Mouse (Mus musculus): ENCODE results near the gene Arf4.

Gene Arf4

DNA sequence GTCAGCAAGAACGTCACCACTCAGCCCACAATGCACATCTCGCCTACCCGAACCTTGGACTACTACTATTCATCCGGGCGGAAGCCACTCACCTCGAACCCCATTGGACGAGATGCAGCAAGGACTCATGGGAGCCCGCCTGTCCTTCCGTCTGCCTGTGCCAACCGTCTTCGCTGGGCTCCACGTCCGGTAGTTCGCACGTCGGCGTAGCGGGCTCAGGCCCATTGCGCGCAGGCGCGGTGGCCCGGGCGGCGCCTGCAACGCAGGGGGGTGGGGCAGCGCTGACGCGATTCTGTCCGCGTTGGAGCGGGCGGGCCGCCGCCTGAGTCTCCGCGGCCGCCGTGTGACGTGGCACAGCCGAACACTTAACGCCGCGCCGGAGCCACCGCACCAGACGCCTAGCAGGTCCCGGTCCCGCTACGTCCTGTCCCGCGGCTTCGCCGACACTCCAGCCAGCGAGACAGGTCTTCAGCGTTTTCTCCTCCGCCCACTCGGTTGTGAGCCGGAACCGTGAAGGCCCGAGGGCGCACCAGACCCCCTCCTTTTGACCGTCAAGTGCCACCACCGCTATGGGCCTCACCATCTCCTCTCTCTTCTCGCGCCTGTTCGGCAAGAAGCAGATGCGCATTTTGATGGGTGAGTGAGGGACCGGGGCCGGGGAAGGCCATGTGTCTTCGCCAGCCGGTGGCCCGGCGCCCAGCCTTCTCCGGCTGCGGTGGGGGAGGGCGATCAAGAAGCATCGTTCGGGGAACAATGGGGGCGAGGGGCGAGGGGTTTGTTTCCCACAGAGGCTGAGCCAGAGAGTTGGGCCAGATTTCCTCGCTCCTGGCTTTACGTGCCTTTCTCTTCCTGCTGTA, at the start of gene Arf4:
Arf4 (plus strand) TSS at position 224 of the 857 bp plus-strand sequence.
- ATAC-seq (ENCODE audit: insufficient number of reproducible peaks, low FRiP score, low TSS enrichment): peak; percentile 99

- ATAC-seq (ENCODE audit: insufficient number of reproducible peaks, low FRiP score, low TSS enrichment): no peak
Observed at GRCm38 (mm10) chr14:26591353-26591752, 46.5 kb upstream of the Arf4 start.

- ATAC-seq (ENCODE audit: insufficient number of reproducible peaks, low FRiP score, low TSS enrichment): no peak
Observed at GRCm38 (mm10) chr14:26593281-26593895, 44.5 kb upstream of the Arf4 start.

GRCm38 (mm10) chr14:26595167-26595566, 42.7 kb upstream of the Arf4 start:
- ATAC-seq (ENCODE audit: insufficient number of reproducible peaks, low FRiP score, low TSS enrichment): no peak

- ATAC-seq (ENCODE audit: insufficient number of reproducible peaks, low FRiP score, low TSS enrichment): no peak
Observed at GRCm38 (mm10) chr14:26595695-26596365, 42.0 kb upstream of the Arf4 start.

DNA sequence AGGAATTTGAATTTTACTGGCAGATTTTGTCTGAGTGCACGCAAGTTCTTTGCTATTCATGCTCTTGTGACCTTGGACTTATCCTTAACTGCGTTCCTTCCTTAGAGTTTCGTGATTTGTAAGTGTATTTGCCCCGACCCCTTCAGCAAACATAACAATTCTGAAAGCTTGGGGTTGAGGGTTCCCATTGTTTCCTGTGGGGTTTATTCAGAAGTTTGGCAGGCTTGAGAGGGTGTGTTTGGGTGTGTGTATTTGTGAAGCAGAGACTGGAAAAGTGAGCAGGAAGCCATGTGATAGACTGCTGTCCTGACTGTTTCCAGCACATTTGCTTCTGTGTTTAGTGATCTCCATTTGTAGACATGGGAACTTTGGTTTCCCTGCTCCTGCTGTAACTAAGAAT, 32.5 kb upstream of the Arf4 start:
- no peak for ATAC-seq (ENCODE audit: insufficient number of reproducible peaks, low FRiP score, low TSS enrichment)

GRCm38 (mm10) chr14:26609674-26610073, 28.2 kb upstream of the Arf4 start:
- no peak for ATAC-seq (ENCODE audit: insufficient number of reproducible peaks, low FRiP score, low TSS enrichment)

GRCm38 (mm10) chr14:26610689-26611088, 27.2 kb upstream of the Arf4 start:
- no peak for ATAC-seq (ENCODE audit: insufficient number of reproducible peaks, low FRiP score, low TSS enrichment)

GRCm38 (mm10) chr14:26625301-26625700, 12.6 kb upstream of the Arf4 start:
- no peak for ATAC-seq (ENCODE audit: insufficient number of reproducible peaks, low FRiP score, low TSS enrichment)

DNA sequence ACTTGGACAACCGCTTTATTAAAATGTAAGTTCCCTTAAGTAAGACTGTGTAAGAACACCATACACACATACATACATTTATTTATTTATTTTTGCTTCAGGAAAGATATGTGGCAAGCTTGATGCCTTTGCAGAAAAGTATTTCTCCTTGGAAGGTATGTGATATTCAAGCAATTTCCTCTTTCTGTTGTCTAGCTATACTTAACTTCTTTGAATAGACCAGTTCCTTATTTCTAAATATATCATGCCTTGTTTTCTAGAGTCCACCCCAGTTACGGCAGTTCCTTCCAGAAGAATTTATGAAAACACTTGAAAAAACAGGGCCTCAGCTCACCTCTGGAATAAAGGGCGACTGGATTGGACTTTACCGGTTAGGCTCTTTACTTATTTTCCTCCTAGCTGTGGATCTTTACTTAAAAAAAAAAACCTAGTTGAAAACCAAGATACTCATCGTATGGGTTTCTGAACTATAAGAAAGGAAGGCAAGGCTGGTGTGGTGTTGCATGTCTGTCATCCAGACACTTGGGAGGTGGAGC, 11.2 kb upstream of the Arf4 start:
- no peak for ATAC-seq (ENCODE audit: insufficient number of reproducible peaks, low FRiP score, low TSS enrichment)

DNA sequence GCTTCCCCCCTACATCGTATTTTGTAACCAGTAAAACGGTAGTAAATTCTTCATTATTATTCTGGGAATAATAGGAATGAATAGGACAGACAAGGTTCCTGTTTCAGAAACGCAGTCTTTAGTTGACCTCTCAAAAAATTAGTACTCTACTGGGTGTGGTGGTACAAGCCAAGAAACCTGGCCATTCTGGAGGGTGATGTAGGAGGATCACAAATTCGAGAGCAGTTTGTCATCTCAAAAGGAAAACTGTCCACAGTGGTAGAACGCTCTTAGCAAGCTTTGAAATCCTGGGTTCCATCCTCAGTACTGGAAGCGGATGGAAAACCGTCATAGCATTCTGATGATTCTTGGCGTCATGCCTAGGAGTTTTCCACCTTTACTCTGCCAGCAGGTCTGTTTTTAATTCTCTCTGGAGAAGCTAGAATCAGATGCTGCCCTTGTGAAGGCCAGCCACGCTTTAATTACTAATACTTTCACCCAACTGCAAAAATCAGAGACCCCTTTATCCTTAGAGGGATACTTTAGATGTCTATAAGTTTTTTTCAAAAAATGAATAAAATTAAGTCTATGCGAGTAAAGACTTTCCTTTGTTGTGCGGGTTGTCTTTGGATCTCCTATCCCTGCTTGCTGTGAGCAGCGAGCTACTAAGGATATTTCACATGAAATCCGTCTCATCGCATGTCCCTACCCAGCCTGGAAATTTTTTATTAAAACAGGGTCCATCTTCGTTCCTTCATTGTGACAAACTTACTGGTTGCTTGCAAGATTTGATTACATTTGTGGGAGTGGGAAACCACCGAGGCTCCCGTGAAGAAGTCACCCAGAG, 636 bp upstream of the Arf4 start:
- ATAC-seq (ENCODE audit: insufficient number of reproducible peaks, low FRiP score, low TSS enrichment): no peak

DNA sequence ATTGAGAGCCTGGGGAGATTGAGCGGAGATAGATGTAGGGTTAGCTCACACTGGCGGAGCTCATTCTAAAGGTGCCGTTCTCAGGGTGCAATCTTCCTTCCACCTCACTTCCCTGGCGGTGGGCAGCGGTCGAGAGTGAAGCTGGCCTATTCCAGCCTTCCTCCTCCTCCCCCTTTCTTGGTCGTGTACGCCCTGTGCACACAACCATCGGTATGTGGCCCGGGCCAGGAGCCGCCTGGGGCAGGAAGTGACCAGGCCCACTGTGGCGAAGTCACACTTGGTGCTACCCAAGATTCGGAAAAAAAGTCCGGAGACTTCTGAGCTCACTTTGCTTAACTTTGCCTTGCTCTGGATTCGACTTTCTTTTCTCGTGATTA, 822 bp downstream of the Arf4 start:
- ATAC-seq (ENCODE audit: insufficient number of reproducible peaks, low FRiP score, low TSS enrichment): no peak

DNA sequence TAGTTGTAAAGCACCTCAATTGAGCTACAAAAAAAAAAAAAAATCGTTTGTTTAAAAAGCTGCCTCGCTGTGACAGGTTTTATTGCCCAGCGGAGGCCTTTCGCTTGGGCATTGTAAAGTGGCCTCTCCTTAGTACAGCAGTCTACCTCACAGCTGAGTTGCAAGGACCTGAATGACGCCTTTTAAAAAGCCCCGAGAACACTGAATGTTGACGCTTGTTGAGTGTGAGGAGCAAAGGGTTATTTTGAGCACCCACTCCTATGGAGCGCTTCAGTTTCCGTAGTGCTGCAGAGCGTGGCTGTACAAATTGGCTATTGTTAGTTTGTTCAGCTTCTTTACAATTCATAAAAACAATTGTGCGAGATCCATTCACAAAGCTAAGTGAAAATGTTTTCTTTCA, 1.4 kb downstream of the Arf4 start:
- no peak for ATAC-seq (ENCODE audit: insufficient number of reproducible peaks, low FRiP score, low TSS enrichment)

DNA sequence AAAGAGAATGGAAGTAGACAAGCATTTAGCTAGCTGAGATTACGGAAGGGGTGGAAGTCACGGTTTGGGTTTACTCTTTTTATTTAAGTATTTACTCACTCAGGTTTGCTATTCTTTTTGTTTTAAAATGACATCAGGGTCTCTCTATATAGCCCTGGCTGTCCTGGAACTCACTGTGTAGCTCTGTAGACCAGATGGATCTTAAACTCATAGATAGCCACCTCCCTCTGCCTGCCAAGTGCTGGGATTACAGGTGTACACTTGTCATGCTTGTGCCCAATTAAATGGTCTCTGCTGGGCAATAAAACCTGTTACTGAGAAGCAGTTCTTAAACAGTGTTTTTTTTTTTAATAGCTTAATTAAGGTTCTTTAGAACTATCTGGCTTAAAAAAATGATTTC, 2.1 kb downstream of the Arf4 start:
- ATAC-seq (ENCODE audit: insufficient number of reproducible peaks, low FRiP score, low TSS enrichment): no peak

GRCm38 (mm10) chr14:26643006-26643624, 5.2 kb downstream of the Arf4 start:
- no peak for ATAC-seq (ENCODE audit: insufficient number of reproducible peaks, low FRiP score, low TSS enrichment)

- ATAC-seq (ENCODE audit: insufficient number of reproducible peaks, low FRiP score, low TSS enrichment): no peak
Observed at GRCm38 (mm10) chr14:26645989-26646650, 8.2 kb downstream of the Arf4 start.

DNA sequence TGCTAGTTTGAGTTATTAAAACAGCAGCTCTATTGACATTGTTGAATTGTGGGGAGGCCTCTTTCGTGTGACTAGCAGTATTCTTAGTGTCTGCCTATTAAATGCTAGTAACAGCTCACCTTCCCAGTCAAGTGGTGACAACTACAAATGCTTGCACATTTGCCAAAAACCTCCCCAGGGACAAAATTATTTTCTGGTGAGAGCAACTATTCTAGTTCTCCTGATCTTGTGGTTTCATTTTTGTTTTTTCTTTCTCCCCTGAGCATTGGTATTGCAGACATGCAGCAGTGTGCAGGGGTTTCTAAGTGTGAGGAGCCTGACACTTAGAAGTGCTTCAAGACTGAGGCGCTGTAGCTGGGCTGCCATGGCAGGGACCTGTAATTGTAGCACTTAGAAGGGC, 9.9 kb downstream of the Arf4 start:
- no peak for ATAC-seq (ENCODE audit: insufficient number of reproducible peaks, low FRiP score, low TSS enrichment)

- ATAC-seq (ENCODE audit: insufficient number of reproducible peaks, low FRiP score, low TSS enrichment): no peak
Observed at GRCm38 (mm10) chr14:26651901-26652300, 14.0 kb downstream of the Arf4 start.

- ATAC-seq (ENCODE audit: insufficient number of reproducible peaks, low FRiP score, low TSS enrichment): no peak
Observed at GRCm38 (mm10) chr14:26658178-26658577, 20.3 kb downstream of the Arf4 start.

Data from cerebellum, adult (tissue).